Mouse (Mus musculus) urinary bladder, postnatal 14 days (tissue): ENCODE results near the gene Eif3i.
"Not testable (repeated sequence)": the region's sequence is repeated elsewhere in the genome, so short reads cannot be mapped to it uniquely, and the experiment has no call there.

Experiments
- DNase-seq: peaks from one replicate; pipeline ENCODE4 v3.0.0; 2021; ENCODE audit warnings: low spot score

Eif3i gene

DNA sequence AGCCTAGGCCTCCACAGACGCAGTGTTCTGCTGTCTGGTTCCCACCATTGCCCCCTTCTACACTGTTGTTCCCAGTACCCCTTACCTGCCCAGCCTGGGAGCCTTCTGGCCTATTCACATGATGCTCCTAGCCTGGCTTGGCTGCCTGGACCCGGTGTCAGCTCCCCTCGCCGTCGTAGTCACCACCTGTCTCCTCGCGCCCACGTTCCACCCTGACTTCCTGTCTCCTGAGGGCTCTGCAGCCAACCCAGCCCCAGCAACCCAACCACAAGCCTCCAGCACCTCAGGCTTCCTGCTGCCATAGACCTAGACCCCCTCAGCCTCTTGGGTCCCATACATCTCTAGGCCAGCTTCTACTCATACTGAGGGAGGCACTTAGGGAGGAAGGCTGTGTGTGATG is 27.0 kb downstream of the Eif3i start, which contains the start of gene Lck:
Lck (minus strand) TSS at position 212 of the 400 bp plus-strand sequence.
- DNase-seq: no peak

DNA sequence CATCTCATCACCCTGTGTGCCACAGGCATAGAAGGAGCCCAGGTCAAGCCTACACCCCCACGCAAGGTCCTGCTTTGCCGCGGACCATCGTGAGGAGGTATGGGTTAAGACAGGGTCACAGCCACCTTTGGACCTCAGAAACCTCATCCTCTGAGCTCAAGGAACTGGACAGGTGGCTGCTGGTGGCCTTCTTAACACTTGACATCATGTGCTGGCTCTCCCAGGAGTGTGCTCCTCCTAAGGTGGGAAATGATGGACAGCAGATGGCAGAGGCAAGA is 27.4 kb downstream of the Eif3i start:
- DNase-seq: no peak

DNA sequence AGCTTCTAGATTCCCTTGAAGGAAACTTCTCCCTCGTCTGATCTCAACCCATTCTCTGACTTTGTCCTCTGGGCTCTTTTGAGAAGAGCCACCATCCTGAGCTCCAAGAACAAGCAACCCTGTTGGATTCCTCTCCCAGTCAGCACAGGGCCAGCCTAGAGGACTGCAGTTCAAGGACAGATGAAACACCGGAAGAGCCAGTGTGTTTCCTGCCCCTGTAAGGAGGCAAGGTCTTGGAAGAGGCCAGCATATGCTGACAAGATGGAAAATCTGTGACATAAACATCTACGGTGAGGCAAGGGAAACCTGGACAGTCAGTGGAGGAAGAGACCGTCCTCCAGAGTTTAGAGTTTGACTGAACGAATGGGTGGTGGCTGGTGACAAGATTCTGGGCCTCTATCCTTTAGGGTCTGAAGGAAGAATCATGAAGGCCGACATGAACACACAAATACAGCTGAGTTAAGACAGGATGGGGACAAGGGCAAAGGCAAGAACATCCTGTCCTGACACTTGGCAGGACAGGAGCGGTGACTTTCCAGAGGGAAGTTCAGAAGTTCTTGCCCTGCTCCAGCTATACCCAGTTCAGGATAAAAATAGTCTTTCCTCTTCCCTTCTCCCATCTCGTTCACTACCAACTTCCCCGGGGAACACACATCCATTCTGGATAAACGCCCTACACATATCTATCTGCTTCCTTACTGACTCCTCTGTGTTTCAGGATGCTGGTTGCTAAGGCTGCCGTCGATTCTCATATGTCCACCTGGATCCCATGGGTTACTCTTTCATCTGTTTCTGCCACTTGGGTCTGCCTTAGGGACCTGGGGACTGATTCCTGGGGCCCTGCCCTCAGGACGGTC is 28.0 kb downstream of the Eif3i start:
- no peak for DNase-seq

DNA sequence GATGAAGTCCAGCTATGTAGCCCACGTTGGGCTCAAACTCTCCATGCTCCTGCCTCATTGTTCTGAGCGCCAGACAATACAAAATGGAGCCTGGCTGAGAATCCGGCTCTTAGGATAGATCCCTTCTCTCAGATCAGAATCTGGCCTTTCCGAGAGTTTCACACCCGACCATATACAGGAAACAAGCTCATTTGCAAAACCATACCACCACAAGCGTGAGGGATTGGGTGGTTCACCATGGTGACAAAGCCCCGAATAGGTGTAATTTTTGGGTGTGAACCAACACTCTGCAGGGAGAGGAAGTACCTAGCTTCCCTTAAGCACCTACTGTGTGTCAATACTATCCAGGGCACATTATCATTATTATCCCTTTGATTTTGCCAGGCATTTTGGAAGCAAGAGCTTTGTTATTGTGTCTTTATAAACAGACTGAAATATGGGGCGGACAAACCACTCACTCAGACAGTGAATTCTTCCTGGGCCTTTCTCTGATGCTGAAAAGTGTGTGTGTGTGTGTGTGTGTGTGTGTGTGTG is 28.8 kb downstream of the Eif3i start:
- DNase-seq: no peak

DNA sequence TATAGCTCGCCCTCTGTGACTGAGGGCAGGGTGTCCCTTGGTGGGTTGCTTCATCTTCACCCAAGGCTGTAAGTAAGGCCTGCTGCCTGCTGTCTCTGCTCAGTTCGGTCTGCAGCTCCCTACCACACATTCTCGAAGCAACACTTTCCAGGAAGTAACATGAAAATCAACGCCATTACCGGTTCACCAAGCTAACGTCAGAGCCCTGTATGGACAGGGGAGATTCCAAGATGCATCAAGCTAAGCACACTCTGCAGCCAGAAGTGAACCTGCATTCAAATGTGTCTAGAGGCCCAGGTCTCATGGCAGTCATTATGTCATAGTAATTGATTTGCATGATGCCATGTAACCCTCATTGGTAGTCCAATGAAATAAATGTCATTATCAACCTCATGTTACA is 30.4 kb downstream of the Eif3i start:
- no peak for DNase-seq

DNA sequence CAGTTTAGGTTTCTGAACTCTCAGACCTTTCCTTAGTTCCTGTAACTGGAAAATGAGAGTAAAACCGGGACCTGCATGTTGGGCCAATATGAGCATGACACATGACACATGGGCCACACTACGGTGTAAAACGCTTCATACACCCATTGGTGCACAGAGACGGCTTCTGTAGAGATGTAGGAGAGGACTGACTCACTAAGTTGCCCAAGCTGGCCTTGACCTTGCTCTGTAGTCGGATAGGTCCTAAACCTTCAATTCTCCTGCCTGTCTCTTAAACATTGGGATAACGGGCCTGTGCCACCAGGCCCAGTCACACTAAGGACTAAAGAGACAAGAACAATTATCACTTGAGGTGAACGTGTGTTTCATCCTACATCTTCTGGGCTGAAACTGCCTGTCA is 32.1 kb downstream of the Eif3i start:
- no peak for DNase-seq

DNA sequence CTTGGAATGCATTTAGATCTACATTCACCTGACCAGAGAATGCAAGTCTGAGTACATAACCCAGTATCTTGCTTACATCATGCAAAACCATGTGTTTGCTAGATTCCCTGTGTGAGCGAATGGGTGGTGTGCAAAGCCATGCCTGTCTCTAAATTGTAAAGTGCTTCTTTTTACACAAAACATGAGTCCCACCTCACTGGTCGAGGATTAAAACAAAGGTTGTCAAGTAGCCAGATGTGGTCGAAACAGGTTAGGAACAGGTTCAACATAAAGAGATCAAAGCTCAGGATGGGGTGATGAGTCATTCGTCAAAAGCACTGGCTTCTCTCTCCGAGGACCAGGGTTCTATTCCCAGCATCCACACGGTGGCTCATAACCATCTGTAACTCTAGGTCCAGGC is 35.3 kb downstream of the Eif3i start:
- no peak for DNase-seq

DNA sequence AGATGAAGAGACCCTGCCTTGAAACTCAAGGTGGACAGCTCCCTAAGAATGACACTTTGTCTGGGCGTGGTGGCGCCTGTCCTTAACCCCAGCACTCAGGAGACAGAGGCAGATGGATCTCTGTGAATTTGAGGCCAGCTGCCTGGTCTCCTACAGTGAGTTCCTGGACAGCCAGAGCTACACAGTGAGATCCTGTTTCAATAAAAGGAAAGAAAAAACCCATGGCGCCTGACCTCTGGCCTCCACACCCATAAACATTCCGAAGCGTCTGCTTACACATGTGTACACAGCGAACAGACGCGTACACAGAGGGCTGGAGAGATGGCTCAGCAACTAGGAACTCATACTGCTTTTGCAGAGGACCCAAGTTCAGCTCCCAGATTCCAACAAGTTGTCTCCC is 36.7 kb downstream of the Eif3i start:
- peak; percentile 22 for DNase-seq

DNA sequence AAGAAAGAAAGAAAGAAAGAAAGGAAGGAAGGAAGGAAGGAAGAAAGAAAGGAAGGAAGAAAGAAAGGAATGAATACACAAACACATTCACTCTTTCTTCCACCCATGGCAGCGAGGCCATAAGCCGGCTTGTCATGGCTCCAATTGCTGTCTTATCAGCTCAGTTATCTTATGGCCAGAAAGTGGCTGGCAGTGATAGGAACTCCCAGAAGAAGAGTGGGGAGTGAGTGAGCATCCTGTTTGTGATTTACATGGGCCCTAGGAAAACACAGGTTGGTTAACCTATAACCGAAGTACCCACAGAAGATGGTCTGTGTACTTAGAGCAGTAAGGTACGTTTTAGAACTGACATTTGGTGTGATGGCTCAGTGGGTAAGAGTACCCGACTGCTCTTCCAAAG is 39.3 kb downstream of the Eif3i start:
- no peak for DNase-seq

DNA sequence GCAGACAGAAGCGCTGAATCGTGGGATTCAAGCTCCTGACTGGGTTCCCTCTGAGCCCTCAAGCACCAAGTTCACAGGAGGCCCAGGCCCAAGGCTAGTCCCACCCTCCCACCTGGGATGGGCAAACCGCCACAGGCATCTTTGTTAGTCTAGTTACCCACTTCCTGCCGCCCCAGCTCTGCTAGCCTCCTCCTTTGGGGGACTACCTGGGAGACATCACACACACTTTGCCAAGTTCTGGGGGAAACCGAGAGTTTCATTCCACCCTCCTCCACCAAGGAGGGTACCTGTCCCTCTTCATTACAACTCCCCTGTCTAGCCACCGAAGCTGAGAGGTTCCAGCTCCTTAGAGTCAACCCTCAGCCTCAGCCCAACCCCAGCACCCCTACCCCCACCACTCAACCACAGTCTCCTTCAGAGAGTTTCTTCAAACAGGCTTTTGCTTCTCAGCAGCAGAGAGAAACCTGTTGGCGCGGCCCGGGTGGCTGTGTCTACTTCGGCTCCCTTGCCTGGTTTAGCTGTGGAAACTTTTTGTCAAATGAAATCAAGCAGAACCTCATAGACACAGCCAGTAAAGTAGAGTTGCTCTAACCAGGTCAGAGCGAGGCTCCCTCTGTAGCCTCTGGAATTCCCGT is 42.0 kb downstream of the Eif3i start:
- no peak for DNase-seq

DNA sequence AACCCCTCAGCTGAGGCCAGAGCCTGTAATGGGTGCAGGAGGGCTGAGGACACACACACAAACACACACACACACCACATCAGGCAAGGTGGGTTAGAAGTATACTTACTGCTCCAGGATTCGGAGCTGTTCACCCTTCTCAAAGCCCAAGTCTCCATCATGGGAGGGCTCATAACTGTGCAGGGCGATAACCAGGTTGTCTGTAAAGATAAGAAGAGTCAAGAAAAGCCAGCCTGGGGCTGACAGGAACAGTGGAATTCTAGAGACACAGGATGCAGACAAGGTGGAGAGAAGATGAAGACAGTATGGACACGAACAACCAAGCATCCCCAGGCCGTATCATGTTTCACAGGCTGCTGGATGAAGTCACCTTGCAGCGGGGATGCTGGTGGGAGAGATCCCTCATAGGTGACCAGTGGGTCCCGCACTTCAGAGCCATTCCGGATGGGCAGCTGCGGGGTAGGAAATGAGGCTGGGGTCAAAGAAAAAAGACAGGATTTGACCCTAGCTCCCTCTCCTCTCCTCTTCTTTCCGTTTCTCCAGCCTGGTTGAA is 43.1 kb downstream of the Eif3i start:
- DNase-seq: no peak

DNA sequence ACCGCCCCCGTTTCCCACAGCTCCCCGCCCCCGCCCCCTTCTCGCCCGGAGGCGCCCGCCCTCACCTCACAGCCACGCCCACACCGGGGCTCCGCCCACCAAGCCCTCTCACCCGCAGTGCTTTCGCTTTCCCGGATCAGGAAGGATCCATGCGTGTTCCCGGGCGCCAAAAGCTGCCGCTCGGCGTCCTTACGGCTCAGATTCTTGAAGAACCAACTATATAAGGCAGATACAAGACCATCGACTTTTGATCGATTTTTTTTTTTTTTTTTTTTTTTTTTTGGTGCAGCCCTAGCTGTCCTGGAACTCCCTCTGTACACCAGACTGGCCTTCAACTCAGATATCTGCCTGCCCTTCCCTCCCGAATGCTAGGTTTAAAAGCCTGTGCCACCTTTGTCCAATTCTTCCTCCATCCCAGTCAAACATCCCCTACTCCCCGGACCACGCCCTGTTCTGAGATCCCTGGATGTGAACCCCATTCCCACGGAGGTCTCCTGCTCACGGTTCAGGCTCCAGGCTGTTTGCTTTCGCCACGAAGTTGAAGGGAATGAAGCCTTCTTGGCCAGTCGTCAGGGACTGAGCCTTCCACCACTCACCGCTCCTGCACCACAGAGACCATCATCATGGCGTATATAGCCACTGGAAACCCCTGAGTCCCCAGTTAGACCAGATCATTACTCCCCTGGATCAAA is 43.8 kb downstream of the Eif3i start:
- DNase-seq: peak; percentile 95

DNA sequence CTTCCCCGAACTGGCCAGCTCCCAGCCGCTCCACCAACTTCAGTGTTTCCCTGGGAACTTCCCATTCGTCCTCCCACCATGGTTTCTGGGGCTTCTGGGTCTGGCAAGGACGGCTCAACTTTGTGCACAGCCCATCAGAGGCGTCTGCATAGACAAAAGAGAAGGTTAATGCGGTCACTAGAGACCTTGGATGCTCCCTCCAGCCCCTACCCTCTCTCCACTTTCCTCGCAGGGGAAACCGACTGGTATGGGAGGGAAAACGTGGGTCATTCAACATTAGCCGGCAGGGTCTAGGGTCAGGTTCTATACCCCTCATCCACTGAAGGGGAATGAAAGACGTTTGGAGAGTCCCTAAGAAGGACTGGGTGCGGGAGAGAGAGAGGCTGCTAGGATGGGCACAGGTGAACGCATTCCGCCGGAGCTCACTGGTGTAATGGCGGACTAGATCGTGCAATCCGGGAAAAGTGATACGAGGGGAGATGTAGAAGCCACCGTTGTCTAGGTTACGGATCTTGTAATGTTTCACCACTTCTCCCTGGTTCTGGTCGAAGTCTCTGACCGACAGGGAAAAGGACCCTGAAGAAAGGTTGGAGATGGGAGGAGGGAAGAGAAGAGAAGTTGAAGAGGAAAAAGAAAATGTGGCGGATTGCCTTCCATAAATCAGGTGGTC is 44.5 kb downstream of the Eif3i start:
- DNase-seq: no peak

DNA sequence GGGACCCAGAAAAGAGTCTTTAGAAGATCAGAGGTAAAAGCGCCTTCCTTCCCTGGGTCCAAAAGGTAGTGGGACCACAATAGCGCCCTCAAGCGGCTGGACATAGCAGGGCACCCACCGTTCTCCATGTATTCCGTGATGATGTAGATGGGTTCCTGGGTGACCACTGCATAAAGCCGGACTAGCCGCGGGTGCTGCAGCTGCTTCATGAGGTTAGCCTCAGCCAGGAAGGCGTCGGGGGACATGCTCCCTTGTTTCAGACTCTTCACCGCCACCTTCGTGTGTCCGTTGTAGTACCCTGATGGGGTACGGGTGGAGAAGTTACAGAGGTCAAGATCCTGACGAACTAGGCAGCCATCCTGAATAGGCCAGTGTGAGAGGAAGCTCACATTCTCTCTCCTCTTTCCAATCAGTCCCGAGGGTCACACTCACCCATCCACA is 45.0 kb downstream of the Eif3i start:
- peak; percentile 58 for DNase-seq

DNA sequence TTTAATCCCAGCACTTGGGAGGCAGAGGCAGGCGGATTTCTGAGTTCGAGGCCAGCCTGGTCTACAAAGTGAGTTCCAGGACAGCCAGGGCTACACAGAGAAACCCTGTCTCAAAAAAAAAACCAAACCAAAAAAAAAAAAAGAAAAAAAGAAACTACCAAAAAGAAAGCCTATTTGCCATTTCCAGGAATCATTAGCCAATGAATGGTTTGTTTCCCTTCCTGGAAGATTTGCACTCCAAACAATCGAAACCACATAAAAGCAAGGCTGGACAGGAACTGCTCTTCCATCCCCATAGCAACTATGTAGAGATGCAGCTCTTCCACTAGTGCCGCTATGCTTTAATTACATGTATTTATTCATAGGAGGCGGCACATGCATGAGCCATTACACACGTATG is 45.9 kb downstream of the Eif3i start:
- not testable (repeated sequence) for DNase-seq

DNA sequence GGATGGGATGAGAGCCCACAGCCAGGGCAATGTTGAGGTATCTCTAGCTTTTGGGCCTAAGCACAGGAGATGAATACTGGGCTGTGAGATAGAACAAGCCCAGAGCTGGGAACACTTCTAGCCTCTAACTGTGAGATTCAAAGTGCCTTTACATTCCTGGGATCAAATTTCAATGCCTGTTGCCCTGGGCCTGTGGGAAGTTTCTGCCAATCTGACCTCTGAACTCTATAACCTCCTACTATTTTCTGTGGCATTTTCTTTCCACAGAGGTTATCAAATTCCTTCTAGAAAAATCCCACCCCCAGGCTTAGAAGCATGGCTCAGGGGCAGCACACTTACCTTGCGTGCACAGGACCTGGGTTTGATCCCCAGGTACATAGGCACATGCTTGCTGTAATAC is 50.2 kb downstream of the Eif3i start:
- DNase-seq: no peak

DNA sequence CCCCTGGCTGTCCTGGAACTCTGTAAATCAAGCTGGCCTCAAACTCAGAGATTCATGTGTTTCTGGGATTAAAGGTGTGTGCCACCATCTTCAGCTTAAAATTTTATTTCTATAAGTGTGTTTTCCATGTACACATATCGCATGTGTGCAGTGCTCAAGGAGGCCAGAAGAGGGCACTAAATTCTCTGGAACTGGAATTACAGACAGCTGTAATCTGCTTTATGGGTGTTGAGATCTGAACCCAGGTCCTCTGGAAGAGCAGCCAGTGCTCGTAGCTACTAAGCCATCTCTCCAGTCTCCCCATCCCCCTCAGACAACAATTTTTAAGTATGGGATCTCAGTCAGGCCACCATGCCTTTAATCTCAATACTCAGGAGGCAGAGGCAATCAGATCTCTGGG is 51.1 kb downstream of the Eif3i start:
- DNase-seq: peak; percentile 33

DNA sequence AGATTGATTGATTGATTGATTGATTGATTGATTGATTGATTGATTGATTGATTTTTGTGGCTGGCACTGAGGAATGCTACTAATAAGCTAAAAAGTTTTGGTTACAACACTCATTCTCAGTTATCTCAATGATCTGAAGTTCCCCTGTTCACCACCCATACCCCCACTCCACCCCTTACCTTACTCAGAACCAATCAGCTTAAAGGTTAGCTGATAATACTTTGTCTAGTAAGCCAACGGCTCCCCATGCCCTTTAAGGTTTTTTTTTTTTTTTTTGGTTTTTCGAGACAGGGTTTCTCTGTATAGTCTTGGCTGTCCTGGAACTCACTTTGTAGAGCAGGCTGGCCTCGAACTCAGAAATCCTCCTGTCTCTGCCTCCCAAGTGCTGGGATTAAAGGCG is 52.8 kb downstream of the Eif3i start:
- not testable (repeated sequence) for DNase-seq

DNA sequence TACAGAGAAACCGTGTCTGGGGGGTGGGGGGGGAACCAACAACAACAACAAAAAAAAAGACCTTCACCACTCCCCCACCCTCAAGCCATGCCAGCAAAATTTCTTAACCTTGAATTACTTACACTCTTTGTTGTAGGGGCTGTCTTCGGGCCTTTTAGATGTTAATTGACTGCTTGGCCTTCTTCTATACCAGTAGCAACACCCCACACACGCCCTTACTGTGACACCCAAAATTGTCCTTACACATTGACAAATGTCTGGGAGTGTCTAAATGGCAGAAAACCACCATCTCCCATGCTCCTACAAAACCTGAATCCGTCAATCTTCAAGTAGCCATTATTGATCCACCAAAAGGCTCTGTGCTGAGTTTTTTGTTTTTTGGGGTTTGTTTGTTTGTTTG is 56.3 kb downstream of the Eif3i start:
- DNase-seq: no peak

DNA sequence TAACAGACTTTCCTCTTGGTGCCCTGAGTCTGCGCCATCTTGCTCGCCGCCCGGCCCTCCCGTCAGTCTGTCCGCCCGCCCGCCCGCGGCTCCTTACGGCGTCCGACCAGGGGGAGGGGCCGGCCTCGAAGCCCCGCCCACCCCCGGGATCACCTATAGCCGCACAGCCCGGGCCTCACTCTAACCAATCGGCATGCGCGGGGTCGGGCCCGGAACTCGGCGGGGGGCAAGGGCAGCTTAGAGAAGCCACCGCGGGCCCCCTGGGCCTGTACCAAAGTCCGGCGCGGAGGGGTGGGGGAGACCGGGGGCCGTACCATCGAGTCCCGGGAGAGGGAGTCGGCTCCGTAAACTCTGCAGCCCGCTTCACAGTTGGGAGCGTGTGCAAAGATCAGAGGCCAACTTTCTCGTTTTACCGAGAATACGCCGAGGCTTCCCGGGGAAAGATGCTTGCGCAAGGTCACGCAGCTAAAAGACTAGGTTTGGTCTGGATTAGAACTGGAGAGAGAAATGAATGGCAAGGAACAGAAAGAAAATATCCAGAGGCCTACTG is 57.8 kb downstream of the Eif3i start, which contains the start of gene Hdac1:
Hdac1 (minus strand) TSS at position 122 of the 550 bp plus-strand sequence.
- DNase-seq: peak; percentile 98
